Mouse (Mus musculus) lung, adult 2 months (tissue): Measurements from ENCODE around the gene Sox5.

ENCODE experiments used
- CTCF ChIP-seq: fragments of 200-500 bp; IDR thresholded peaks from 2 replicates; pipeline ENCODE4 v1.5.1; 2011; ENCODE audit warnings: mild to moderate bottlenecking, low read length, control low read depth; ENCODE audit not compliant: insufficient read depth
- POLR2A ChIP-seq: fragments of 200-500 bp; IDR thresholded peaks from 2 replicates; pipeline ENCODE4 v1.6.1; 2011; ENCODE audit warnings: low read depth, mild to moderate bottlenecking, control low read depth, low read length, borderline replicate concordance; ENCODE audit errors: extremely low read depth

- no peak for TF ChIP-seq CTCF
- no peak for TF ChIP-seq POLR2A
These were observed 50.4 kb downstream of the Sox5 start for GRCm38 (mm10) chr6:144731251-144731970.
